ENCODE assay signal across 26 mouse cellular contexts in the genomic region with DNA sequence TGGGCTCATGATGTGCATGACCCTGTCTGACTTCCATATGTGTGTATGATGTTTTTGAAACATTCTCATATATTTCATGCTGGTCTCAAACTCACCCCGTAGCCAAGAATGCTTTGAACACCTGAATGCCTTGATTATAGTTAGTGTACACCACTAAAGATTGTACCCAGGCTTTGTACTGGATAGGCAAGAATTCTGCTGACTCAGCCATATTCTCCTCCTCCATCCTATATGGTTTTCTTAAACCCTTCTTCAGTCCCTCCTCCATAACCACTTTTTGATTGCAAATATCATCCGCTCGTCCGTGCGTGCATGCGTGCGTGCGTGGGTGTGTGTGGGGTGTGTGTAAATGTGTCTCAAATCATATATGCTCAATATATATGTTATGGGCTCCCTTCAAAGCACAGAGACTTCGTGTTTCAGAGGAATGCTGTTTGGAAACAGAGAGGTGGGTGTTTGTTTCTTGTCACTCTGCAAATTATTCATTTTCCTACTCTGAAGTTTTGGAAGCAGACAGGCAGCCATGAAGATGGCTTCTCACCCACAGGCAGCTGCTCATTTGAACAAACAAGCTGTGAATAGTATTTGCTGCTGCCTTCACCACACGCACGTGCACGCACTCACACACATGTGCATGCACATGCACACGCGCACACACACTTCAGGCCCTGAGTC. TPM values are rescaled to one million over a fixed set of nuclear protein-coding genes. Genes with fewer than 3 reads are reported as not detected.
DNase-seq lines count a peak whose midpoint lies in the region; ATAC-seq and TF ChIP-seq lines count a peak whose summit lies in the region.
"Had no signal": no experiment of that assay in that cellular context is flagged by ENCODE, and none has a peak within 500 bp of the region (broad histone marks: within the 10 kb centered on the region; RNA-seq: fewer than 3 reads in every experiment).

No protein-coding gene starts in this region.

- H3K4me2 ChIP-seq in CH12.LX (ENCODE audit: insufficient read depth, low read depth, poor library complexity, severe bottlenecking), result no peak overlapping the region
- H3K4me2 ChIP-seq: embryonic facial prominence, embryonic 12.5 days; embryonic facial prominence, embryonic 15.5 days; heart, embryonic 11.5 days; hindbrain, embryonic 13.5 days had no signal

- no peak overlapping the region for H3K9ac ChIP-seq in CH12.LX (ENCODE audit: insufficient read depth, low read depth)
- H3K9ac ChIP-seq: embryonic facial prominence, embryonic 12.5 days; embryonic facial prominence, embryonic 15.5 days; forebrain, postnatal 0 days; hindbrain, embryonic 13.5 days had no signal

- TF ChIP-seq EP300 in CH12.LX (IDR thresholded peaks at IDR 0.05; ENCODE audit: low read length), result no peak

- H3K4me3 ChIP-seq in megakaryocyte, embryonic 14.5 days (replicated peaks), result peak overlapping the region; percentile 69
- no peak overlapping the region for H3K4me3 ChIP-seq in CH12.LX (replicated peaks in 1 of 3; ENCODE audit: low read depth in 2 of 3, low read length in 2 of 3, poor library complexity in 1 of 3)
- H3K4me3 ChIP-seq: embryonic facial prominence, embryonic 12.5 days; embryonic facial prominence, embryonic 15.5 days; hindbrain, embryonic 10.5 days; hindbrain, embryonic 13.5 days had no signal

- in situ Hi-C loops in CH12.LX (cut with MboI; ENCODE audit: low pct_ligation_motif_present, low pct_unique_long_range_greater_than_20kb, low sequenced_read_pairs), result no loop called here

- no peak for DNase-seq in frontal cortex, postnatal 10 days (ENCODE audit: low spot score in 2 of 2)
- no peak for DNase-seq in CH12.LX (ENCODE audit: extremely low read depth)
- DNase-seq in brain, adult 2 months (ENCODE audit: low read depth, low spot score), result peak; percentile 51
- DNase-seq: adrenal gland, postnatal 10 days; adrenal gland, postnatal 36 days; cerebellum, adult 11 months; cerebellum, adult 2 months; cerebellum, adult 9-11 months; cerebellum, postnatal 25 days; forebrain, postnatal 0 days; gastrocnemius, postnatal 10 days; gastrocnemius, postnatal 36 days had no signal

- peak; percentile 52; the same call in 1 of the 2 replicates for ATAC-seq in frontal cortex, adult (ENCODE audit: low TSS enrichment)
- ATAC-seq in megakaryocyte, adult 5-6 weeks (ENCODE audit: poor library complexity, severe bottlenecking), result no peak
- no peak for ATAC-seq in activated CD4-positive, CD25-positive, alpha-beta regulatory T cell, adult 4 months
- ATAC-seq: forebrain, embryonic 14.5 days; forebrain, postnatal 0 days; hindbrain, postnatal 0 days; inflammation-experienced regulatory T-cells, adult 6 months had no signal

- no peaks in the 10 kb centered on the region for H3K9me3 ChIP-seq in megakaryocyte, embryonic 14.5 days
- H3K9me3 ChIP-seq in CH12.LX (replicated peaks; ENCODE audit: low read length), result no peaks in the 10 kb centered on the region
- H3K9me3 ChIP-seq: embryonic facial prominence, embryonic 12.5 days; embryonic facial prominence, embryonic 15.5 days; hindbrain, embryonic 10.5 days; hindbrain, embryonic 13.5 days had no signal

- no peak overlapping the region for H3K27ac ChIP-seq in CH12.LX (ENCODE audit: insufficient read depth, low read depth)
- H3K27ac ChIP-seq: embryonic facial prominence, embryonic 12.5 days; embryonic facial prominence, embryonic 15.5 days; hindbrain, embryonic 10.5 days; hindbrain, embryonic 13.5 days; hindbrain, postnatal 0 days had no signal

- H3K4me1 ChIP-seq in megakaryocyte, embryonic 14.5 days, result peaks cover 86% of the 10 kb centered on the region
- H3K4me1 ChIP-seq in CH12.LX (ENCODE audit: control insufficient read depth in 1 of 2, insufficient read depth in 2 of 2), result peaks cover 9 to 40% of the 10 kb centered on the region in 2 experiments
- H3K4me1 ChIP-seq: embryonic facial prominence, embryonic 12.5 days; embryonic facial prominence, embryonic 15.5 days; hindbrain, embryonic 10.5 days had no signal

- dilution Hi-C loops in CH12.LX (cut with MboI; ENCODE audit: extremely low pct_ligation_motif_present, extremely low pct_unique_long_range_greater_than_20kb, low sequenced_read_pairs), result no loop called here

- no peak for TF ChIP-seq RAD21 in CH12.LX (IDR thresholded peaks at IDR 0.05; ENCODE audit: low read depth, low read length)

- TF ChIP-seq POLR2A in CH12.LX (IDR thresholded peaks at IDR 0.05; ENCODE audit: low read depth, low read length), result no peak

- peaks cover 39% of the 10 kb centered on the region for H3K79me2 ChIP-seq in CH12.LX (replicated peaks; ENCODE audit: control insufficient read depth, extremely low read depth, insufficient read depth, poor library complexity, severe bottlenecking)

- no peak for TF ChIP-seq CTCF in CH12.LX (conservative IDR thresholded peaks at IDR 0.05 in 1 of 2, IDR thresholded peaks at IDR 0.05 in 1 of 2; ENCODE audit: low read depth in 2 of 2, low read length in 2 of 2)

- H3K27me3 ChIP-seq in megakaryocyte, embryonic 14.5 days (replicated peaks), result no peaks in the 10 kb centered on the region
- H3K27me3 ChIP-seq in CH12.LX (replicated peaks), result no peaks in the 10 kb centered on the region
- H3K27me3 ChIP-seq: embryonic facial prominence, embryonic 12.5 days; embryonic facial prominence, embryonic 15.5 days; hindbrain, embryonic 13.5 days had no signal

- H3K36me3 ChIP-seq in megakaryocyte, embryonic 14.5 days (replicated peaks; ENCODE audit: low read length), result peaks cover 70% of the 10 kb centered on the region
- H3K36me3 ChIP-seq in CH12.LX (replicated peaks in 1 of 2; ENCODE audit: control insufficient read depth in 1 of 2, insufficient read depth in 1 of 2, low read length in 1 of 2), result peaks cover 14 to 59% of the 10 kb centered on the region in 2 experiments

TF ChIP-seq in CH12.LX, 34 proteins besides CTCF, POLR2A, EP300 and RAD21:
- TF ChIP-seq JUND (conservative IDR thresholded peaks at IDR 0.05; ENCODE audit: low read depth, low read length) (no peak), MAFK (IDR thresholded peaks at IDR 0.05; ENCODE audit: insufficient replicate concordance, low read length) (peak; percentile 98)
TF ChIP-seq in CH12.LX: peak in this region for 1.

RNA-seq across cellular contexts. Expression of a gene that starts 7.3 kb away (rescaled TPM):
- not detected in 2 replicates for polyA plus RNA-seq in megakaryocyte, embryonic 14.5 days (2012; ENCODE audit: insufficient read depth, low replicate concordance)
- total RNA-seq in megakaryocyte, adult 5-6 weeks (2015), result not detected in 2 replicates
- 0.98 and 1.3 TPM in 2 replicates for total RNA-seq in megakaryocyte, adult 5-6 weeks (2017)
- total RNA-seq in CH12.LX (2012; rRNA removed) (0.88 and 0.89 TPM in 2 replicates), CH12.LX (2014; rRNA removed) (1.2 and 1.7 TPM in 2 replicates)
- not detected in 2 replicates for polyA plus RNA-seq in CH12.LX (2012; ENCODE audit: insufficient read length, low read depth)
- under 1 TPM in 1 of 2 experiments, not detected in 1; 0.86 TPM for polyA plus RNA-seq in activated CD4-positive, CD25-positive, alpha-beta regulatory T cell, adult 4 months (2017; shearing (Covaris generic))
- total RNA-seq: gastrocnemius, adult 18-20 months; gastrocnemius, postnatal 36 days; heart, postnatal 25 days had no signal

RNA-seq across cellular contexts. Expression of a gene that starts 7.4 kb away (rescaled TPM):
- 0.77 and 3.0 TPM in 2 replicates for polyA plus RNA-seq in megakaryocyte, embryonic 14.5 days (2012; ENCODE audit: insufficient read depth, low replicate concordance)
- 9.9 and 11.0 TPM in 2 replicates for total RNA-seq in megakaryocyte, adult 5-6 weeks (2015)
- 20.8 and 22.5 TPM in 2 replicates for total RNA-seq in megakaryocyte, adult 5-6 weeks (2017)
- total RNA-seq in CH12.LX (2012; rRNA removed), result 10.4 and 13.4 TPM in 2 replicates
- 17.5 and 17.8 TPM in 2 replicates for total RNA-seq in CH12.LX (2014; rRNA removed)
- polyA plus RNA-seq in CH12.LX (2012; ENCODE audit: insufficient read length, low read depth), result 10.5 and 11.0 TPM in 2 replicates
- polyA plus RNA-seq in activated CD4-positive, CD25-positive, alpha-beta regulatory T cell, adult 4 months (2017; shearing (Covaris generic)), result 10 to 100 TPM; 10.1 to 13.0 TPM

RNA-seq across cellular contexts. Expression of a gene that starts 16.7 kb away (rescaled TPM):
- 18.9 and 24.5 TPM in 2 replicates for polyA plus RNA-seq in megakaryocyte, embryonic 14.5 days (2012; ENCODE audit: insufficient read depth, low replicate concordance)
- 1.2 and 5.9 TPM in 2 replicates for total RNA-seq in megakaryocyte, adult 5-6 weeks (2015)
- 0.85 and 3.2 TPM in 2 replicates for total RNA-seq in megakaryocyte, adult 5-6 weeks (2017)
- total RNA-seq in CH12.LX (2012; rRNA removed), result 11.9 TPM in 2 replicates
- 15.9 and 18.1 TPM in 2 replicates for total RNA-seq in CH12.LX (2014; rRNA removed)
- polyA plus RNA-seq in CH12.LX (2012; ENCODE audit: insufficient read length, low read depth), result 14.7 and 15.2 TPM in 2 replicates
- polyA plus RNA-seq in activated CD4-positive, CD25-positive, alpha-beta regulatory T cell, adult 4 months (2017; shearing (Covaris generic)), result 1 to 10 TPM; 6.1 to 9.6 TPM

RNA-seq across cellular contexts. Expression of a gene that starts 16.8 kb away (rescaled TPM):
- 17.0 TPM in 1 of 2 replicates, not detected in the other for polyA plus RNA-seq in megakaryocyte, embryonic 14.5 days (2012; ENCODE audit: insufficient read depth, low replicate concordance)
- 12.4 and 17.8 TPM in 2 replicates for total RNA-seq in megakaryocyte, adult 5-6 weeks (2015)
- 15.9 and 18.2 TPM in 2 replicates for total RNA-seq in megakaryocyte, adult 5-6 weeks (2017)
- total RNA-seq in CH12.LX (2012; rRNA removed) (33.7 and 37.6 TPM in 2 replicates), CH12.LX (2014; rRNA removed) (46.5 and 47.9 TPM in 2 replicates)
- polyA plus RNA-seq in CH12.LX (2012; ENCODE audit: insufficient read length, low read depth), result 47.0 and 56.1 TPM in 2 replicates
- polyA plus RNA-seq in activated CD4-positive, CD25-positive, alpha-beta regulatory T cell, adult 4 months (2017; shearing (Covaris generic)), result 10 to 100 TPM; 35.1 to 43.5 TPM

RNA-seq across cellular contexts. Expression of a gene that starts 19.6 kb away (rescaled TPM):
- polyA plus RNA-seq in megakaryocyte, embryonic 14.5 days (2012; ENCODE audit: insufficient read depth, low replicate concordance), result 30.2 and 49.6 TPM in 2 replicates
- 157 and 163 TPM in 2 replicates for total RNA-seq in megakaryocyte, adult 5-6 weeks (2015)
- 61.0 and 64.2 TPM in 2 replicates for total RNA-seq in megakaryocyte, adult 5-6 weeks (2017)
- 31.9 and 39.0 TPM in 2 replicates for total RNA-seq in CH12.LX (2012; rRNA removed)
- total RNA-seq in CH12.LX (2014; rRNA removed), result 26.4 and 28.3 TPM in 2 replicates
- polyA plus RNA-seq in CH12.LX (2012; ENCODE audit: insufficient read length, low read depth), result 67.2 and 81.5 TPM in 2 replicates
- 100 to 1,000 TPM; 112 to 123 TPM for polyA plus RNA-seq in activated CD4-positive, CD25-positive, alpha-beta regulatory T cell, adult 4 months (2017; shearing (Covaris generic))
